Mouse (Mus musculus): ENCODE measurements around the gene Slc37a3.
"Not testable (repeated sequence)": the region's sequence is repeated elsewhere in the genome, so short reads cannot be mapped to it uniquely, and the experiment has no call there.

The Slc37a3 gene

DNA sequence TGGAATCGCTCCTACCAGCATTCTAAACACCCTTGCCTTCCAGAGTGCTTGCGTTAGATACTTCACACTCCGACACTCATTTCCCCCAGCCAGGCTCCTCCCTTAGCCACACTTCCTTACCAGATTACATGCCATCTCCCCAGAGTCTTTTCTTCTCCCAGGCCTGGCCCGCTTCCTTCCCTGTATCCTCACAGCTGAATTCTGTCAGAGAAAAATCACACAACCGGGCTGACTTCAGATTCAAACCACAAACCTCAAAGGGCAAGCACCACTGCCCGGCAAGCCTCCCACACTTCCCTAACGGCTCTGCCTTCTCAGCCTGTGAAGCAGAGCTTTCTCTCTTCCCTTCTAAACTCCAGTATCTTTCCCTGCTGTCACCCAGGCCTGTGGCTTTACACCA, 4.7 kb downstream of the Slc37a3 start:
- peaks cover 52% of the 10 kb centered on the region for H3K4me1 ChIP-seq (replicated peaks; ENCODE audit: low read depth, low read length)
- TF ChIP-seq CTCF (conservative IDR thresholded peaks at IDR 0.05; ENCODE audit: low read length): no peak
- no peak for TF ChIP-seq POU5F1 (IDR thresholded peaks at IDR 0.05; ENCODE audit: borderline replicate concordance, low read length)
- no peak for TF ChIP-seq NANOG (IDR thresholded peaks at IDR 0.05; ENCODE audit: borderline replicate concordance, low read length)

GRCm38 (mm10) chr6:39372042-39372441, 5.4 kb downstream of the Slc37a3 start:
- H3K4me3 ChIP-seq (replicated peaks; ENCODE audit: low read length): no peak overlapping the region
- no peak for TF ChIP-seq POU5F1 (IDR thresholded peaks at IDR 0.05; ENCODE audit: borderline replicate concordance, low read length)
- TF ChIP-seq CTCF (conservative IDR thresholded peaks at IDR 0.05; ENCODE audit: low read length): no peak
- no peak for TF ChIP-seq NANOG (IDR thresholded peaks at IDR 0.05; ENCODE audit: borderline replicate concordance, low read length)
- H3K9me3 ChIP-seq (ENCODE audit: low read length): no peaks in the 10 kb centered on the region

More for the DNA sequence above, 4.7 kb downstream of the Slc37a3 start:
- Histone ChIP-seq H3K36me3 (ENCODE audit: insufficient read depth, low read length) (peaks cover 66% of the 10 kb centered on the region), H3K4me3 (replicated peaks; ENCODE audit: low read length) (no peak overlapping the region), H3K27me3 (ENCODE audit: insufficient read depth, low read length) (no peaks in the 10 kb centered on the region), H3K9me3 (ENCODE audit: low read length) (no peaks in the 10 kb centered on the region)

GRCm38 (mm10) chr6:39369631-39370030, 7.8 kb downstream of the Slc37a3 start:
- no peaks in the 10 kb centered on the region for H3K9me3 ChIP-seq (ENCODE audit: low read length)
- no peaks in the 10 kb centered on the region for H3K27me3 ChIP-seq (ENCODE audit: insufficient read depth, low read length)
- peaks cover 82% of the 10 kb centered on the region for H3K36me3 ChIP-seq (ENCODE audit: insufficient read depth, low read length)
- no peak overlapping the region for H3K4me3 ChIP-seq (replicated peaks; ENCODE audit: low read length)
- H3K4me1 ChIP-seq (replicated peaks; ENCODE audit: low read depth, low read length): peaks cover 32% of the 10 kb centered on the region
- no peak for TF ChIP-seq NANOG (IDR thresholded peaks at IDR 0.05; ENCODE audit: borderline replicate concordance, low read length)
- no peak for TF ChIP-seq CTCF (conservative IDR thresholded peaks at IDR 0.05; ENCODE audit: low read length)
- TF ChIP-seq POU5F1 (IDR thresholded peaks at IDR 0.05; ENCODE audit: borderline replicate concordance, low read length): no peak

More at GRCm38 (mm10) chr6:39372042-39372441, 5.4 kb downstream of the Slc37a3 start:
- Histone ChIP-seq H3K4me1 (replicated peaks; ENCODE audit: low read depth, low read length) (peaks cover 50% of the 10 kb centered on the region), H3K27me3 (ENCODE audit: insufficient read depth, low read length) (no peaks in the 10 kb centered on the region), H3K36me3 (ENCODE audit: insufficient read depth, low read length) (peaks cover 72% of the 10 kb centered on the region)

DNA sequence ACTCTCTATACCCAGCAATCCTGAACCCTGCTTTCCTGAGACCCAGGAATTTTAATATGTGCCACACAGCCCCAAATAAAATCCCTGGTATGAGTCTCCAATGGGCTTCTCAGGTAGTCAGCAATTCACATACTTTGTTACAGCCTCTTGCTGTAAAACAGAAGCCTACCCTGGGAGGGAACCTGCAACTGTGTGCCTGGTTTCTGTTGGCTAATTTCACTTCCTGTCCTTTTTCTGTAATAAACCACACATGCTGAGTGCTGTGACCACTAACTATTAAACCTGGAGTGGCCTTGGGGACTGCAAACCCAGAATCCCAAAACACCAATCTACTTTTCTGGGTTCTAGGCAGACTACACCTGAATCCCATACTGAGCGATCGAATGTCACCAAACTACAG, 14.8 kb downstream of the Slc37a3 start:
- H3K36me3 ChIP-seq (ENCODE audit: insufficient read depth, low read length): peaks cover 82% of the 10 kb centered on the region
- H3K9me3 ChIP-seq (ENCODE audit: low read length): no peaks in the 10 kb centered on the region
- H3K27me3 ChIP-seq (ENCODE audit: insufficient read depth, low read length): no peaks in the 10 kb centered on the region
- H3K4me1 ChIP-seq (replicated peaks; ENCODE audit: low read depth, low read length): peaks cover 12% of the 10 kb centered on the region
- TF ChIP-seq NANOG (IDR thresholded peaks at IDR 0.05; ENCODE audit: borderline replicate concordance, low read length): no peak
- no peak for TF ChIP-seq CTCF (conservative IDR thresholded peaks at IDR 0.05; ENCODE audit: low read length)
- TF ChIP-seq POU5F1 (IDR thresholded peaks at IDR 0.05; ENCODE audit: borderline replicate concordance, low read length): no peak
- H3K4me3 ChIP-seq (replicated peaks; ENCODE audit: low read length): no peak overlapping the region

- H3K27me3 ChIP-seq (ENCODE audit: insufficient read depth, low read length); H3K4me1 ChIP-seq (replicated peaks; ENCODE audit: low read depth, low read length); H3K9me3 ChIP-seq (ENCODE audit: low read length); H3K4me3 ChIP-seq (replicated peaks; ENCODE audit: low read length): not testable (repeated sequence)
- H3K36me3 ChIP-seq (ENCODE audit: insufficient read depth, low read length): peaks cover 85% of the 10 kb centered on the region
These were observed 18.3 kb downstream of the Slc37a3 start for GRCm38 (mm10) chr6:39359207-39359606.

DNA sequence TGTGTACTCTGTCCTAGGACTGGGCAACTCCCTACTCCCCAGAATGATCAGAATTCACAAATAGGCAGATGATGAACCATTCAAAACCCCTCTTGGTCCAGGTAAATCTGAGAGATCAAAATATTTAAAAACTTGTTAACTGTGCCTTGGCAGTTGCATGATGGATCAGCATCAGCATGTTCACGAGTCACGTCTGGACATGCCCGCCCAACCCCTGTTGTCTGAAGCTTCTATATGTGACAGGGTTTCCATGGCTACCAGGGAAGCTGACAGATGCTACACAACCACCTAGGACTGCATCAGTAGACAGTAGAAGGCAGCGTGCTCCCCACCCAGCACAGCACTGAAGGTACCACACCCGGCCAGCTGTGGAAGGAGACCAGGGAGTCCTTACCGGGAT, 28.5 kb downstream of the Slc37a3 start:
- Histone ChIP-seq H3K4me1 (replicated peaks; ENCODE audit: low read depth, low read length) (peaks cover 67% of the 10 kb centered on the region), H3K27me3 (ENCODE audit: insufficient read depth, low read length) (no peaks in the 10 kb centered on the region), H3K36me3 (ENCODE audit: insufficient read depth, low read length) (peaks cover 96% of the 10 kb centered on the region), H3K4me3 (replicated peaks; ENCODE audit: low read length) (peak overlapping the region; percentile 17; the same call in 1 of the 2 replicates), H3K9me3 (ENCODE audit: low read length) (no peaks in the 10 kb centered on the region)
- no peak for TF ChIP-seq CTCF (conservative IDR thresholded peaks at IDR 0.05; ENCODE audit: low read length)
- no peak for TF ChIP-seq NANOG (IDR thresholded peaks at IDR 0.05; ENCODE audit: borderline replicate concordance, low read length)

GRCm38 (mm10) chr6:39347880-39348814, 29.3 kb downstream of the Slc37a3 start:
- TF ChIP-seq NANOG (IDR thresholded peaks at IDR 0.05; ENCODE audit: borderline replicate concordance, low read length): no peak

DNA sequence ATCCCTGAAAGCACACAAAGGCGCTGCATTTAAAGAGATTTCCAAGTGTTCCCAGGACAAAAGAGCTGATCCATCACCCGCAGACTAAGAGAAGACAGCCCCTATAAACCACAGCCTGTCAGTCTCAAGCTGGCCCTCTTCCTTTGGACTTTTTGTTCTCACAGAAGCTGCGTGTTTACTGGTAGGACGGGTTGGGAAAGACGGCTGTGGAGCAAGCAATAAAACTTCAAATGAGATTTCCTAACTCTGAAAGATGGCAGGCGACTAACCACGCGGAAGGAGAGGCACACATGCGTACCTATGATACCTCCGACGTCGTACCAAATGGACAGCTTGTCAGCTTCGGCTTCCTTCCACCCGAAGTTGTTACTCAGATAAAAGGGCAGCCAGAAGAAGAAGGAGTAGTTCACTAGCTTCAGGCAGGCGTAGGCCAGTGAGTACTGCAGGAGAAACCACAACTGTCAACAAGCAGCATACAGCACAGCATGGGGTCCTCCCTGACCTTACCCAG, 30.4 kb downstream of the Slc37a3 start:
- peaks cover 95% of the 10 kb centered on the region for H3K36me3 ChIP-seq (ENCODE audit: insufficient read depth, low read length)
- H3K4me3 ChIP-seq (replicated peaks; ENCODE audit: low read length): peak overlapping the region; percentile 35; the same call in 1 of the 2 replicates
- H3K9me3 ChIP-seq (ENCODE audit: low read length): no peaks in the 10 kb centered on the region
- peaks cover 71% of the 10 kb centered on the region for H3K4me1 ChIP-seq (replicated peaks; ENCODE audit: low read depth, low read length)
- TF ChIP-seq POU5F1 (IDR thresholded peaks at IDR 0.05; ENCODE audit: borderline replicate concordance, low read length) (no peak), NANOG (IDR thresholded peaks at IDR 0.05; ENCODE audit: borderline replicate concordance, low read length) (peak; percentile 30; the same call in 1 of the 2 replicates)
- H3K27me3 ChIP-seq (ENCODE audit: insufficient read depth, low read length): no peaks in the 10 kb centered on the region

More at GRCm38 (mm10) chr6:39347880-39348814, 29.3 kb downstream of the Slc37a3 start:
- peaks cover 71% of the 10 kb centered on the region for H3K4me1 ChIP-seq (replicated peaks; ENCODE audit: low read depth, low read length)
- peak overlapping the region; percentile 41; the same call in 1 of the 2 replicates for H3K4me3 ChIP-seq (replicated peaks; ENCODE audit: low read length)
- H3K27me3 ChIP-seq (ENCODE audit: insufficient read depth, low read length): no peaks in the 10 kb centered on the region
- peaks cover 95% of the 10 kb centered on the region for H3K36me3 ChIP-seq (ENCODE audit: insufficient read depth, low read length)
- H3K9me3 ChIP-seq (ENCODE audit: low read length): no peaks in the 10 kb centered on the region
